Mouse (Mus musculus) intestine, postnatal 0 days (tissue): ENCODE data around the gene Mdm2. TPM values are rescaled to one million over a fixed set of nuclear protein-coding genes. Genes with fewer than 3 reads are reported as not detected.
"Not testable (repeated sequence)": the region's sequence is repeated elsewhere in the genome, so short reads cannot be mapped to it uniquely, and the experiment has no call there.

ENCODE experiments used
- ATAC-seq: fragments of 200-750 bp; cut with Nextera tagmentation; 2 replicates; pipeline ENCODE4 v1.8.0; 2017; ENCODE audit warnings: mild to moderate bottlenecking, moderate TSS enrichment, moderate library complexity
- H3K27ac ChIP-seq: fragments of 300-500 bp; sonication (generic); 2 replicates; pipeline ENCODE4 v1.5.1; 2014; ENCODE audit warnings: mild to moderate bottlenecking, low read depth, low read length, moderate library complexity
- H3K27me3 ChIP-seq: fragments of 300-500 bp; sonication (generic); replicated peaks from 2 replicates; pipeline ENCODE4 v1.6.1; 2014; ENCODE audit warnings: low read length, mixed read lengths; ENCODE audit not compliant: control insufficient read depth, insufficient read depth
- H3K36me3 ChIP-seq: fragments of 300-500 bp; sonication (generic); 2 replicates; pipeline ENCODE4 v1.6.1; 2014; ENCODE audit warnings: mild to moderate bottlenecking, moderate library complexity; ENCODE audit not compliant: control insufficient read depth, insufficient read depth
- H3K4me1 ChIP-seq: fragments of 300-500 bp; sonication (generic); replicated peaks from 2 replicates; pipeline ENCODE4 v1.6.1; 2014; ENCODE audit warnings: antibody characterized with exemption, low read length, mixed read lengths; ENCODE audit not compliant: control insufficient read depth, insufficient read depth
- H3K4me2 ChIP-seq: fragments of 300-500 bp; sonication (generic); replicated peaks from 2 replicates; pipeline ENCODE4 v1.6.1; 2014; ENCODE audit warnings: low read depth, mild to moderate bottlenecking, moderate library complexity
- H3K4me3 ChIP-seq: fragments of 300-500 bp; sonication (generic); 2 replicates; pipeline ENCODE4 v1.5.1; 2014; ENCODE audit warnings: low read depth, low read length
- H3K9ac ChIP-seq: fragments of 300-500 bp; sonication (generic); 2 replicates; pipeline ENCODE4 v1.6.1; 2014; ENCODE audit warnings: mild to moderate bottlenecking, low read depth, low read length
- H3K9me3 ChIP-seq: fragments of 300-500 bp; sonication (generic); 2 replicates; pipeline ENCODE4 v1.6.1; 2016; ENCODE audit warnings: mixed run types; ENCODE audit not compliant: control insufficient read depth
- CTCF ChIP-seq: sonication (generic); IDR thresholded peaks from 2 replicates; pipeline ENCODE4 v1.5.1; 2016; ENCODE audit warnings: low read depth, mild to moderate bottlenecking, control low read depth, antibody characterized with exemption, moderate library complexity
- WGBS: fragments of 180-500 bp; shearing (Covaris S2); extraction: QIAGEN DNeasy Blood & Tissue Kit; methylation state at CpG from one replicate; pipeline ENCODE4 v1.1.7; 2014; 5-methylcytosine and 5-hydroxymethylcytosine counted together
- polyA plus RNA-seq: library from polyadenylated mRNA; unstranded; fragments of >200 nt; fragmentation: Nextera tagmentation; extraction: Ambion mirVana; gene quantifications from 2 replicates; pipeline ENCODE4 v1.2.1, GENCODE M21; 2015

The Mdm2 gene
- polyA plus RNA-seq, 1 experiment from 2014 or later: 16.5 TPM

DNA sequence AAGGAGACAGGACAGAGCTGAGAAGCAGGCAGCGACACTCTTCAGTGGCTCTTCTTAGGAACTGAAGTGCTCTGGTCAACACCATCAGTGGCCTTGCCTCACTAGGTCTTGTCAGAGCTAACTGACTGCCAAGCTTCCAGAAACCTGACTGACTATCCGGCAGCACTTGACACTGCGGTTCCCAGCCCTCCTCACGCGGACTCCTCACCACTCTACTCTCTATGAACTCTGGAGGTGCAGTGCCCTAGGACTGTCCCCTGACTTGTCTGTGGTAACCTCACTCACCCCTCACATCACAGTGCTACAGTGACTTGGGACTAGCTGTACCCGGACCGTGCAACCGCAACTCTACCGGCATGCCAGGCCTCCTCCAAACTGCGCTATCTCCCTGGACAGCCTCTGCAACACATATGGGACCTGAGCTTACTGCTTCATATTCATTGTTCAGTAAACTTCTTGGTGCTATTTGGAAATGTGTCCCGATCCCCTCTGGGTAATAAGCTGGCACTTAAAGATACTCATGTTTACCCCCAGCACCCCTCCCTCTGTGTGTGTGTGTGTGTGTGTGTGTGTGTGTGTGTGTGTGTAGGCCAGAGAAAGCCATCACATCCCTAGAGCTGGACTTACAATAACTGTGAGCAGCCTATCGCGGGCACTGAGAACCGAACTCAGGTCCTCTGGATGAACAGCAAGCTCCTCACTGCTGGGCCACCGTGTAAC, 28.5 kb upstream of the Mdm2 start:
- Histone ChIP-seq H3K4me3 (no peak overlapping the region), H3K4me2 (no peak overlapping the region), H3K4me1 (no peaks in the 10 kb centered on the region), H3K9ac (no peak overlapping the region), H3K27me3 (no peaks in the 10 kb centered on the region), H3K27ac (peak overlapping the region; percentile 15; the same call in 1 of the 2 replicates), H3K9me3 (no peaks in the 10 kb centered on the region), H3K36me3 (peaks cover 16% of the 10 kb centered on the region)
- ATAC-seq: no peak
- no peak for TF ChIP-seq CTCF
- 96% methylated on average over 15 of the region's 15 CpGs for WGBS

DNA sequence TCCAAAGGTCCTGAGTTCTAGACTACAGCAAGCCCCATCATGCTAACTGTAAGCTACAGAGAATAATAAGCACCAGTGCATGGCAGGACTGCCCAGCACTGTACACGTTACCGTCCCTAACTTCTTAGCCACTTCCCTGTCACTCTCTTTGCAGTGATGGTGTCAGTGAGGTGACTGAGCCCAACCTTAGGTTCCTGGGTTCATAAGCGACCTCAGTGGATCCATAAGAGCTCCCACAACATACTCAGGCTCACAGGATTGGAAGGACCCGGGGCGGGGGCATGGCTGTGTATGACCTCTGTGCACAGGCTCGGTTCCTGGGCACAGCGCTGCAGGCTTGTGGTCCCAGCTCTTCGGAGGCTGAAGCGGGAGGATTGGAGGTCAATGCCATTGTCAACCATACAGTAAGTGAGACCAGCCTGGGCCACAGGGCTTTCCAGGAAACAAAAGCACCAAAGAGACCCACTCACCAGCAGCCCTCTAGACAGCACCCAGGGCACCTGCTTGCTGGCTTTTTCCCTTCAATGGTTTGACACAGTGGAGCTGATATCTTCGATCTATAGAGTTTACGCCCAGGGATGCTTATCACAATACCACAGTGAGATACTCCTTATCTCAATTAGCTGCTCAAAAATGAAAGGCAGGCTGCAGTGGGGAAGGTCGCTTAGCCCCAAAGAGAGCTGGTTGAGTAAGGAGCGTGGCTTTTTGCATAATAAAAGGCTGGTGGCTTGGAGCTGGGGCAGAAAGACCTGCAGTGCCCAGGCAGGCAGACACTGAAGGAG, 27.8 kb upstream of the Mdm2 start:
- H3K4me3 ChIP-seq: no peak overlapping the region
- peaks cover 16% of the 10 kb centered on the region for H3K36me3 ChIP-seq
- 82% methylated on average over 13 of the region's 13 CpGs for WGBS
- no peaks in the 10 kb centered on the region for H3K27me3 ChIP-seq
- no peak overlapping the region for H3K9ac ChIP-seq
- H3K4me1 ChIP-seq: no peaks in the 10 kb centered on the region
- no peak overlapping the region for H3K4me2 ChIP-seq
- no peak for TF ChIP-seq CTCF
- no peaks in the 10 kb centered on the region for H3K9me3 ChIP-seq
- peak overlapping the region; percentile 15; the same call in 1 of the 2 replicates for H3K27ac ChIP-seq
- ATAC-seq: no peak

DNA sequence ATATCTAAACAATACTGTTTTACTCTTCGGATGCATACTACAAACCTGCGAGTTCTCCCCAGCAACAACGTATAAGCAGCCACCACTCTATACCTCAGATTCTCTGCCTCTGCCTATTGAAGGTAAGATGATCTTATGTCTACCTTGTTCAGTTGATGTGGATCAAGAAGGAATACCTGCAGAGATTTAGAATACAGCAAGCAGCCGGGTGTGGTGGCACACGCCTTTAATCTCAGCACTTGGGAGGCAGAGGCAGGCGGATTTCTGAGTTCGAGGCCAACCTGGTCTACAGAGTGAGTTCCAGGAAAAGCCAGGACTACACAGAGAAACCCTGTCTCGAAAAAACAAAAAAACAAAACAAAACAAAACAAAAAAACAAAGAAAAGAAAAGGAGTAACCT, 26.9 kb upstream of the Mdm2 start:
- not testable (repeated sequence) for H3K4me3 ChIP-seq, H3K9me3 ChIP-seq, H3K27me3 ChIP-seq, H3K4me2 ChIP-seq, ATAC-seq, H3K9ac ChIP-seq, H3K4me1 ChIP-seq
- peak overlapping the region; percentile 70; the same call in 1 of the 2 replicates for H3K27ac ChIP-seq
- peaks cover 16% of the 10 kb centered on the region for H3K36me3 ChIP-seq
- 87% methylated on average over 8 of the region's 8 CpGs for WGBS

DNA sequence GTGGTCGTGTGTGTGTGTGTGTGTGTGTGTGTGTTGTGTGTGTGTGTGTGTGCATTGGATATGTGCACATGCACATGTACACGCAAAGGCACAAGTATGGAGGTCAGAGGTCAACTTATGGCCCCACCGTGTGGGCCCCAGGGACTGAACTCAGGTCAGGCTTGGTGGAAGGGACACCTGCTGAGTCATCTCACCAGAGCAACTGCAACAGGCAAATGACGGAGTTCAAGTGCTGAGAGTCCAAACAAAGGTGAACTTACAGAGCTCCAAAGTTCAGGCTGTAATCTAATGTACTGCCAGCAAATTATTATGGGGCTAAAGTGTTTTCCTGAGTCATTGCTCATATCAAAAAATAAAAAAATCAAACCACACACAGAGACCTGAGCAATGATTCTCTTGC, 26.5 kb upstream of the Mdm2 start:
- Histone ChIP-seq H3K9ac (no peak overlapping the region), H3K4me2 (no peak overlapping the region), H3K27ac (peak overlapping the region; percentile 70), H3K4me1 (no peaks in the 10 kb centered on the region), H3K9me3 (no peaks in the 10 kb centered on the region), H3K36me3 (peaks cover 16% of the 10 kb centered on the region), H3K4me3 (no peak overlapping the region), H3K27me3 (no peaks in the 10 kb centered on the region)
- peak; percentile 86 for ATAC-seq
- TF ChIP-seq CTCF: no peak
- WGBS: 53% methylated on average over 4 of the region's 4 CpGs

DNA sequence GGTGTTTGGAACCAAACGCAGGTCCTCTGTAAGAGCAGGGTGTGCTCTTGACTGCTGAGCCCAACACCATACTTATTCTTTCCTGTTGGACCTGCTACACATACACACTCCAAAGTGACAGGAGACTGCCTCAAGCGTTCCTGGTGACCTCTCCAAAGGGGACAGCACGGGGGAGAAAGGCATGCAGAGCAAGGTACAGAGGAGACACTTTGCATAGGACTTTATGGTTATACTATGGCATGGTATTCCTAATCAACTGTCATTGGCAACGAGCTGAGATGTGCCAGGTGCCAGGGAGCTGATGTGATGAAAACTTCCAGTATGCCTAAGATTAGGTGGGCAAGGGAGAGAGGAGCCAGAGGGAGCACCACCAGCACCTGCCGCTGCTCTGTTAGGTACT, 26.0 kb upstream of the Mdm2 start:
- ATAC-seq: peak; percentile 7; the same call in 1 of the 2 replicates

DNA sequence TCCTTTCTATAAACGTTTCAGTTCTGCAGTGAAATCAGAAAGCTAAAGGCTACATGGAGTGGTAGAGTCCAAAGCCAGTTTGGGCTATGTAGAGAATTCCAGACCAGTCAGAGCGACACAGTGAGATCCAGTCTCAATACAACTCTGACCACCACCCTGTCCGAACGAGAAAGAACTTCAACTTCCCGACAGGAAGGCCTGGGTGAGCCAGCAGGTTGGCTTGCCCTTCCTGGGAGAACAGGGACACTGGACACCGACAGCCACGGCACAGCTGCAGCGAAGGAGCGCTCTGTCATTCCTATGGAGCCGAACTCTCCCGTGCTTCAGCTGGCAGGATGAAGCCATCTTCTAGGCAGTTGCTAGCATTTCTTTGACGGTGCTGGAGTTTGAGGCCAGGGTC, 24.8 kb upstream of the Mdm2 start:
- Histone ChIP-seq H3K36me3 (peaks cover 16% of the 10 kb centered on the region), H3K27ac (peak overlapping the region; percentile 15; the same call in 1 of the 2 replicates)
- not testable (repeated sequence) for H3K9me3 ChIP-seq, H3K4me1 ChIP-seq, H3K4me3 ChIP-seq, H3K27me3 ChIP-seq, H3K4me2 ChIP-seq, H3K9ac ChIP-seq, ATAC-seq
- 90% methylated on average over 11 of the region's 12 CpGs for WGBS

More for the DNA sequence above, 26.0 kb upstream of the Mdm2 start:
- Histone ChIP-seq H3K4me2 (no peak overlapping the region), H3K36me3 (peaks cover 16% of the 10 kb centered on the region), H3K9me3 (no peaks in the 10 kb centered on the region), H3K4me1 (0 out of 2 replicates have a peak, but pooled peaks cover under 1% of the 10 kb centered on the region), H3K4me3 (no peak overlapping the region), H3K27me3 (no peaks in the 10 kb centered on the region), H3K27ac (peak overlapping the region; percentile 67), H3K9ac (no peak overlapping the region)
- 76% methylated on average over 5 of the region's 5 CpGs for WGBS
- no peak for TF ChIP-seq CTCF

DNA sequence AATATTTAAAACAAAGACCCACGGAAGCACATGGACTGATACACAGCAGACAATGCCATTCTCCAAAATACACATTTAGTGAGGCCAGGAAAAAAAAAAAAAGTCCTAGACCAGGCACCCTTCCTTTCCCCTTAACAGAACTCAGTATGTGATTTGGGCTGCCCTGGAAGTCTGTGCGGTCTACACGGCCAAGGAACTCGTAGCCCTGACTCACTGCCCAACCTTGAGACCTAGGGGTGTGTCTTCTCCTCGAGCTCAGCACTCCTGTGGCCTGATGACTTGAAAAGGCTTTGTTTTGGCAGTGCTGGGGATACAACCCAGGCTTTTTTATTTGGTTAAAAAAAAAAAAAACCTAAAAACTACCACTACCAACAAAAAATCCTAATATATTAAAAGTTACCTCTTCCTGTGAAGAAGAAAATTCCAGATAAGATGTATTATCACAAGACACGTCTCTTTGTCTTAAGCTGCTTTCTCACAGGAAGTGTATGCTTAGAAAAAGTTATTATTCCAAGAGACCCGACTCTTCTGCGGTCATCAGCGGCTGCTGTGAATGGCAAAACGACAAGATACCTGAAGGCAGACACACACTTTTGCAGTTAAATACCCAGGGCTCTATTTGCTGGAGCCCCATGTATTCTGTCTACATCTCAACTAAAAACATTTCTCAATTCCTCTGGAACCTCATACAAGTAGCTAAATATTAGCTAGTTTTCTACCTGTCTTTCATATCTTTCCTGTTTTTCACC, 23.7 kb upstream of the Mdm2 start:
- H3K4me1 ChIP-seq, H3K4me2 ChIP-seq, H3K27me3 ChIP-seq, H3K9ac ChIP-seq, H3K27ac ChIP-seq, H3K4me3 ChIP-seq, H3K9me3 ChIP-seq: not testable (repeated sequence)
- 40% methylated on average over 9 of the region's 10 CpGs for WGBS
- H3K36me3 ChIP-seq: peaks cover 14% of the 10 kb centered on the region
- 0 out of 2 replicates have a peak, but pooled peaks have one; percentile 33 for ATAC-seq

DNA sequence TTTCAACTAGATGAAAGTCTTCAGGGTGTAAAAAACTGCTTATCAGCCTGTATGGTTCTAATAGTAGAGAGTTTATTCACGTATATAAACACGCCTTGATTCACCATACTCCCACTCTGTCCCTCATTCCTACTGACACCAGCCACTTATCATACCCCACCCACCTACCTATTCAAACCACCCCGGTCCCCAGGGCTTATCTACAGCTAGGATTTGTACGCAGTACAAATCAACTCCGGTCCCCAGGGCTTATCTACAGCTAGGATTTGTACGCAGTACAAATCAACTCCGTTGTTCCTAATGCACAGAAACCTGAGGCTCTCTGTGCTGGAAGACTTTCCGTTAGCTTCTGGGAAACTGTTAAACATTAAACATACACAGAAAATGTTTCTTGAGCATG, 23.1 kb upstream of the Mdm2 start:
- WGBS: 32% methylated on average over 8 of the region's 8 CpGs
- not testable (repeated sequence) for H3K4me2 ChIP-seq, H3K4me1 ChIP-seq, H3K27ac ChIP-seq, H3K9ac ChIP-seq, H3K9me3 ChIP-seq, H3K36me3 ChIP-seq, H3K27me3 ChIP-seq, H3K4me3 ChIP-seq
- ATAC-seq: peak; percentile 16; the same call in 1 of the 2 replicates
